Mouse (Mus musculus) midbrain, embryonic 10.5 days (tissue): ENCODE results near the gene 1700012A03Rik. TPM values are rescaled to one million over a fixed set of nuclear protein-coding genes. Genes with fewer than 3 reads are reported as not detected.

Experiments used
- DNase-seq: peaks from one replicate; pipeline ENCODE4 v3.0.0-alpha.2; 2017; ENCODE audit warnings: low spot score
- H3K27ac ChIP-seq: fragments of 300-500 bp; sonication (generic); replicated peaks from 2 replicates; pipeline ENCODE4 v1.5.1; 2016; ENCODE audit warnings: mild to moderate bottlenecking
- H3K27me3 ChIP-seq: fragments of 300-500 bp; sonication (generic); 2 replicates; pipeline ENCODE4 v1.6.1; 2016; ENCODE audit warnings: low read depth, mild to moderate bottlenecking; ENCODE audit not compliant: poor library complexity, severe bottlenecking
- H3K36me3 ChIP-seq: fragments of 300-500 bp; sonication (generic); 2 replicates; pipeline ENCODE4 v1.6.1; 2016; ENCODE audit warnings: mild to moderate bottlenecking, moderate library complexity
- H3K4me1 ChIP-seq: fragments of 300-500 bp; sonication (generic); 2 replicates; pipeline ENCODE4 v1.6.1; 2016
- H3K4me3 ChIP-seq: fragments of 300-500 bp; sonication (generic); 2 replicates; pipeline ENCODE4 v1.5.1; 2016; ENCODE audit warnings: mild to moderate bottlenecking, moderate library complexity
- H3K9me3 ChIP-seq: fragments of 300-500 bp; sonication (generic); replicated peaks from 2 replicates; pipeline ENCODE4 v1.6.1; 2016; ENCODE audit warnings: mild to moderate bottlenecking
- WGBS: fragments of 180-500 bp; shearing (Covaris S2); methylation state at CpG from one replicate; pipeline ENCODE4 v1.1.7; 2016; 5-methylcytosine and 5-hydroxymethylcytosine counted together
- polyA plus RNA-seq: library from polyadenylated mRNA; unstranded; fragments of >200 nt; fragmentation: Nextera tagmentation; extraction: Ambion mirVana; gene quantifications from 2 replicates; pipeline ENCODE4 v1.2.1, GENCODE M21; 2016

Gene 1700012A03Rik
- not detected in 2 replicates for polyA plus RNA-seq

DNA sequence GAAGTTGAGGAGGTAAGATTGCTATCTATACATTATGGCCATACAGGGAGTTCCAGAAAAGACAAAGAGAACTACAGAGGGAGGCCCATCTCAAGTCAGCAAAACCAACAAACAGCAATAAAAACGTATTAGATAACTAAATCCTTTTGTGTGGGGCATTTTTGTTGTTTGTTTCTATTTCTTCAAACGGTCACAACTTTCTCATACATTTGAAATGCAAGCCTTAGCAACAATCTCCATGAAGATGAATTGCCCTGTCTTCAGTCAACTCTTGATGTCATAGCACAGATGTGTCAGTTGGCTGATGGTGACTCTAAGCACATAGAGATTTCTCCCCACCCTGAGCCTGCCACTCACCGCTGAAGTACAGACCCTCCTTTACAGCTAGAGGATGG lies at the start of gene 1700012A03Rik:
Gene 1700012A03Rik, plus strand, starts transcription at position 296 of the 395 bp plus-strand sequence.
- Histone ChIP-seq H3K27ac (no peak within 1 kb of the TSS), H3K36me3 (no peaks in the 10 kb centered on the region), H3K4me1 (no peaks in the 10 kb centered on the region), H3K27me3 (no peaks in the 10 kb centered on the region), H3K4me3 (no peak within 1 kb of the TSS), H3K9me3 (no peaks in the 10 kb centered on the region)
- no peak for DNase-seq
- WGBS: 86% methylated on average over 3 of the region's 3 CpGs

DNA sequence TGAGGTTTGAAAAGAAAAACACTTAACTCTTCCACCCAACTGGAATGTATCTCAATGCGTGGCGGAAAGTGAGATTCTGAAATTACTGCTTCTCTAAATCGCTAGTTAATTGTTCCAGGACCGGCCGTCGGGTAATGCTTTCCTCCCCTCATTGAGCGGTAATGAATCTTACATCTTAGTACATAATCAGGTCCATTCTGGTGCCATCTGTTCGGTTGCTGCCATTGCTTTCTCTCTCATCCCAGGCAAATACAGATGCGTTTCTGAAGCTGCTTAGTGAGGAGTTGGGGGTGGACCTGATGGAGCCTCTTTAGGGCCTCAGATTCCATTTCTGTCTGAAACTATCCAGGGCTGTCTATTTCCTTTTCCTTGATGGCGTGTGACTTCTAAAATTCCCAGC lies 45.8 kb upstream of the 1700012A03Rik start:
- Histone ChIP-seq H3K36me3 (no peaks in the 10 kb centered on the region), H3K9me3 (no peaks in the 10 kb centered on the region), H3K4me3 (no peak overlapping the region), H3K4me1 (no peaks in the 10 kb centered on the region), H3K27ac (no peak overlapping the region), H3K27me3 (no peaks in the 10 kb centered on the region)
- no peak for DNase-seq
- 88% methylated on average over 10 of the region's 10 CpGs for WGBS

- Histone ChIP-seq H3K9me3 (no peaks in the 10 kb centered on the region), H3K4me1 (no peaks in the 10 kb centered on the region), H3K4me3 (no peak overlapping the region), H3K27me3 (no peaks in the 10 kb centered on the region), H3K36me3 (no peaks in the 10 kb centered on the region), H3K27ac (no peak overlapping the region)
- no peak for DNase-seq
- whole genome bisulfite sequencing: 88% methylated on average over 2 of the region's 2 CpGs
These were observed 44.1 kb upstream of the 1700012A03Rik start for GRCm38 (mm10) chr6:32005914-32006313.

- 88% methylated on average over 6 of the region's 6 CpGs for WGBS
- Histone ChIP-seq H3K36me3 (no peaks in the 10 kb centered on the region), H3K27ac (no peak overlapping the region), H3K4me1 (no peaks in the 10 kb centered on the region), H3K27me3 (no peaks in the 10 kb centered on the region), H3K4me3 (no peak overlapping the region), H3K9me3 (no peaks in the 10 kb centered on the region)
- no peak for DNase-seq
These were observed 43.7 kb upstream of the 1700012A03Rik start for GRCm38 (mm10) chr6:32006382-32006781.

DNA sequence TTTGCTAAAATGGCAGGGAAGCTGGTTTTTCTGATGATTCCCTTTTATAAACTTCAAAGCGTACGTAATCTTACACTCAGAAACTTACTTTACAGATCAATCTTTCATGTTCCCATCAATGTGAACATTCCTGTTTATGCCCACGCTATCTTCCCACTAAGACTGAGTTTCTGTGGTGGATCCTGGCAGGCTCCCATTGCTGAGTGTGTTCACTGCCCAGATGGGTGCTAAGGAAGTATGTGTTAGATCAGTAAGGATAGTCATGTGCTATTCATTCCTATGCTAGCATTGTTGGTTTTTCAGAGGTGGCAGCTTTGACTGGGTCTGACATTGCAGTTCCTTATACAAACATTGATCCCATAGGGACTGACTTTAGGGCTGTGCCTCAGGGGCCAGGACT lies 42.7 kb upstream of the 1700012A03Rik start:
- Histone ChIP-seq H3K4me3 (no peak overlapping the region), H3K27ac (no peak overlapping the region), H3K27me3 (no peaks in the 10 kb centered on the region), H3K9me3 (no peaks in the 10 kb centered on the region), H3K36me3 (no peaks in the 10 kb centered on the region), H3K4me1 (no peaks in the 10 kb centered on the region)
- no peak for DNase-seq
- 93% methylated on average over 3 of the region's 3 CpGs for WGBS

- H3K4me3 ChIP-seq: no peak overlapping the region
- no peaks in the 10 kb centered on the region for H3K36me3 ChIP-seq
- no peaks in the 10 kb centered on the region for H3K9me3 ChIP-seq
- no peaks in the 10 kb centered on the region for H3K4me1 ChIP-seq
- H3K27ac ChIP-seq: no peak overlapping the region
- no peaks in the 10 kb centered on the region for H3K27me3 ChIP-seq
- 90% methylated on average over 7 of the region's 7 CpGs for WGBS
- no peak for DNase-seq
These were observed 33.2 kb upstream of the 1700012A03Rik start for GRCm38 (mm10) chr6:32016841-32017240.

- no peak for DNase-seq
- no peaks in the 10 kb centered on the region for H3K27me3 ChIP-seq
- no peaks in the 10 kb centered on the region for H3K9me3 ChIP-seq
- H3K4me1 ChIP-seq: no peaks in the 10 kb centered on the region
- no peak overlapping the region for H3K4me3 ChIP-seq
- H3K27ac ChIP-seq: no peak overlapping the region
- H3K36me3 ChIP-seq: no peaks in the 10 kb centered on the region
- WGBS: 83% methylated on average over 14 of the region's 14 CpGs
These were observed 32.5 kb upstream of the 1700012A03Rik start for GRCm38 (mm10) chr6:32017406-32018104.

- H3K27me3 ChIP-seq: no peaks in the 10 kb centered on the region
- no peak overlapping the region for H3K27ac ChIP-seq
- H3K9me3 ChIP-seq: no peaks in the 10 kb centered on the region
- 87% methylated on average over 5 of the region's 5 CpGs for WGBS
- H3K4me3 ChIP-seq: no peak overlapping the region
- H3K36me3 ChIP-seq: no peaks in the 10 kb centered on the region
- H3K4me1 ChIP-seq: no peaks in the 10 kb centered on the region
- no peak for DNase-seq
These were observed 32.0 kb upstream of the 1700012A03Rik start for GRCm38 (mm10) chr6:32018105-32018446.

DNA sequence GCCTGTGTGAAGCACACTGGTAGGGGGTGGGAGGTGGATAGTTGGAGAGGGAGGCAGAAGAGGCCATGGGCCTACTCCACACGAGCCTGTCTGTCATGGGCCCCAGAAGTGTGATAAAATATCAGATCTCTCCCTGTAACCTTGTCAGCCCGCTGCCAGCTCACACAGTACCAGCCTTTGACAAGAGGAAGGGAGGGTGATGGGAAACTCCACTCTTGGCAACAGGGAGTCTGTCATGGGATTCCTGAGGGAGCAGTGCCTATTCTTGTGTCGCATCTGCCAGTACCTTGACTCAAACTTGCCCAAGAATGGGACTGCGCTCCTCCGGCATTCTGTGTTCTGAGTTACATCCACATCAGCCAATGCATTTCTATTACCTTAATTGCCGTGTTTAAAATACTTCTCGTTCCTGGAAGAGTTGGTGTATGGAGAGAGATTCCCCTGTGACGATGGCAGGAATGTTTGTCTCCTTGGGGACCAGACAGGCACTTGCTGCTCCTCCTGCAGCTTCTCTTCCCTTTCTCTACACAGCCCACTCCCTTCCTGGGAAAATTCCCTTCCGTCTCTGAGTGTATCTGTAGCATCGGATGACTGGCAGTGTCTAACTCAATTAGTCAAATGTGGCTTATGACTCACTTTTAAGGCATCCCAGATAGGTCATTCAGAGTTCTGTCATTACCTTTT lies 28.1 kb upstream of the 1700012A03Rik start:
- Histone ChIP-seq H3K36me3 (no peaks in the 10 kb centered on the region), H3K4me1 (no peaks in the 10 kb centered on the region), H3K9me3 (peaks cover 3% of the 10 kb centered on the region; the same call in 1 of the 2 replicates), H3K27ac (no peak overlapping the region), H3K4me3 (no peak overlapping the region), H3K27me3 (no peaks in the 10 kb centered on the region)
- WGBS: 90% methylated on average over 10 of the region's 10 CpGs
- no peak for DNase-seq

GRCm38 (mm10) chr6:32022537-32022869 lies 27.5 kb upstream of the 1700012A03Rik start:
- H3K9me3 ChIP-seq: peaks cover 3% of the 10 kb centered on the region; the same call in 1 of the 2 replicates
- no peak overlapping the region for H3K4me3 ChIP-seq
- DNase-seq: no peak
- 80% methylated on average over 1 of the region's 1 CpGs for WGBS
- H3K27me3 ChIP-seq: no peaks in the 10 kb centered on the region
- no peaks in the 10 kb centered on the region for H3K4me1 ChIP-seq
- H3K36me3 ChIP-seq: no peaks in the 10 kb centered on the region
- H3K27ac ChIP-seq: no peak overlapping the region

DNA sequence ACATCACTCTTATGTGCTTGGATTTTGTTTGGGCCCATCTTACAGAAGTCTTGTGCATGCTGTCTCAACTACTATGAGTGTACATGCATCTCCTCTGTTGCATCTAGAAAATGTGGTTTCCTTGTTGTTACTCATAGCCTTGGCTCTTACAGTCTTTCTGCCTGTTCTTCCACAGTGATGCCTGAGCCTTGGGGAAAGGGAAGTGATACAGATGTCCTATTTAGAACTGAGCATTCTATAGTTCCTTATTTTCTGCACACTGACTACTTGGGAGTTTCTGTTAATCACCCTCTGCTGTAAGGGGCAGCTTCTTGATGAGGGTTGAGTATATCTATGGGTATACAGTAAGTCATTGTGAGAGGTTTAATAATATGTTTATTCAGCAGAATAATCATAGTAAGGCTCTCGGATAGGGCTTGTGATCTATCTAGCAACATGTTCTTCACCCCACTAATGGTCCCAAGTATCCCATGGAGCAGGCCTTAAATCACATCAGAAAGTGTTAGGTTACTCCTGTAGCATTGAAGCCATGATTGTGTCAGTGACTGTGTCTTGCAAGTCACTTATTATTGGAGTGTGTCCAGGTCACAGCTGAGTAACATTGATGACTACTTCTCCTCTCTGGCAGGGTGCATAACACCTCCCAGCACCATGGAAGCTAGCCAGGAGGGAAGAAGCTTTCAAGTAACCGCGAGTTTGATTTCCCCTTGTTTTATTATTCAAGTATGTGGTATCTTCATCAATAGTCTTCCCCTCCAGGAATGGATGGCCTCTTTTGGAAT lies 21.6 kb upstream of the 1700012A03Rik start:
- no peak overlapping the region for H3K27ac ChIP-seq
- 93% methylated on average over 3 of the region's 3 CpGs for WGBS
- H3K4me3 ChIP-seq: no peak overlapping the region
- no peak for DNase-seq
- H3K27me3 ChIP-seq: no peaks in the 10 kb centered on the region
- no peaks in the 10 kb centered on the region for H3K36me3 ChIP-seq
- peaks cover 3% of the 10 kb centered on the region; the same call in 1 of the 2 replicates for H3K9me3 ChIP-seq
- H3K4me1 ChIP-seq: no peaks in the 10 kb centered on the region

GRCm38 (mm10) chr6:32034226-32034625 lies 15.8 kb upstream of the 1700012A03Rik start:
- Histone ChIP-seq H3K9me3 (no peaks in the 10 kb centered on the region), H3K36me3 (no peaks in the 10 kb centered on the region), H3K4me3 (no peak overlapping the region), H3K4me1 (no peaks in the 10 kb centered on the region), H3K27ac (no peak overlapping the region), H3K27me3 (no peaks in the 10 kb centered on the region)
- no peak for DNase-seq
- 75% methylated on average over 2 of the region's 2 CpGs for WGBS

DNA sequence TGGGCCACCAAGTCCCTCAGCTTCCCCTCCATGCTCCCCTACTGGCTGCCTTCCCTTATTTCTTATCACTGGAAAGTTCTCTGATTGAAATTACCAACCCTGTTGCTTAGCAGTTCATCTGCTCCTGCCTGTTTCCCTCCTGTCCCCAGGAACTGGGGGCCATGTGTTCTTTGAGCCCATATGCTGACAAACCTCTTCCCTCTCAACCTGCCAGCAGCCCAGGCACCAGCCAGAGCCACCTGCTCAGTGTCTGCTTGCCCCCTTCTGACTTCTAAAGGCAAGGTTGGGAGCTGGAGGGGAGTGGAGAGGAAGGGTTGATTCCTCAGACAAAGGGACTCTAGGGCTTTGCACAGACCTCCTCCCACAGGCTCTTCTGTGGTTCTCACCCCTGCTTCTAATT lies 4.7 kb upstream of the 1700012A03Rik start:
- Histone ChIP-seq H3K4me1 (no peaks in the 10 kb centered on the region), H3K36me3 (no peaks in the 10 kb centered on the region), H3K9me3 (no peaks in the 10 kb centered on the region), H3K27me3 (no peaks in the 10 kb centered on the region), H3K4me3 (no peak overlapping the region), H3K27ac (no peak overlapping the region)
- DNase-seq: no peak
